In genomic region chr11:59940645-59941044, GRCm38 (mm10) we compare ENCODE assay signal across 21 mouse cellular contexts. TPM values are rescaled to one million over a fixed set of nuclear protein-coding genes. Genes with fewer than 3 reads are reported as not detected.
DNase-seq lines count a peak whose midpoint lies in the region; ATAC-seq and TF ChIP-seq lines count a peak whose summit lies in the region.
"Had no signal": no experiment of that assay in that cellular context is flagged by ENCODE, and none has a peak within 500 bp of the region (broad histone marks: within the 10 kb centered on the region; RNA-seq: fewer than 3 reads in every experiment).

No protein-coding gene starts in this region.

- H3K27me3 ChIP-seq in liver, adult 2 months (ENCODE audit: control insufficient read depth, insufficient read depth, low read length): no peaks in the 10 kb centered on the region
- H3K27me3 ChIP-seq in liver, embryonic 12.5 days (replicated peaks): no peaks in the 10 kb centered on the region; the same call in 1 of the 2 replicates
- no peaks in the 10 kb centered on the region for H3K27me3 ChIP-seq in liver, embryonic 16.5 days (ENCODE audit: control insufficient read depth, insufficient read depth, low read depth, low read length)
- H3K27me3 ChIP-seq: heart, embryonic 15.5 days had no signal

- no peaks in the 10 kb centered on the region for H3K9me3 ChIP-seq in liver, embryonic 12.5 days (replicated peaks)
- no peaks in the 10 kb centered on the region for H3K9me3 ChIP-seq in liver, embryonic 16.5 days (replicated peaks; ENCODE audit: control insufficient read depth, low read length)
- H3K9me3 ChIP-seq: embryonic facial prominence, embryonic 13.5 days; forebrain, embryonic 12.5 days; heart, embryonic 15.5 days had no signal

- 0 out of 2 replicates have a peak overlapping the region, but pooled peaks have one; percentile 39 for H3K4me2 ChIP-seq in liver, embryonic 12.5 days
- no peak overlapping the region for H3K4me2 ChIP-seq in liver, embryonic 16.5 days (ENCODE audit: low read depth, low read length)
- H3K4me2 ChIP-seq: embryonic facial prominence, embryonic 13.5 days; forebrain, embryonic 12.5 days; heart, embryonic 11.5 days; heart, embryonic 15.5 days; hindbrain, embryonic 14.5 days had no signal

- peak overlapping the region; percentile 33 for H3K27ac ChIP-seq in liver, adult 2 months (replicated peaks; ENCODE audit: insufficient read depth, low read depth, low read length)
- peak overlapping the region; percentile 88 for H3K27ac ChIP-seq in brown adipose tissue, adult 24 weeks (replicated peaks; ENCODE audit: low read depth, low read length)
- peak overlapping the region; percentile 4; the same call in 1 of the 2 replicates for H3K27ac ChIP-seq in liver, embryonic 12.5 days
- no peak overlapping the region for H3K27ac ChIP-seq in liver, embryonic 16.5 days (ENCODE audit: low read length)
- H3K27ac ChIP-seq: embryonic facial prominence, embryonic 13.5 days; forebrain, embryonic 12.5 days; gastrocnemius, adult 2 months; heart, embryonic 15.5 days; hindbrain, embryonic 14.5 days had no signal

- ATAC-seq in liver, embryonic 12.5 days: no peak
- peak; percentile 47 for ATAC-seq in liver, embryonic 16.5 days (ENCODE audit: low read depth)
- ATAC-seq in granulocyte monocyte progenitor cell, adult 5-6 weeks (replicated peaks; ENCODE audit: poor library complexity, severe bottlenecking): no peak
- ATAC-seq: forebrain, embryonic 16.5 days had no signal

- peak; percentile 6 for DNase-seq in liver, adult 2 months (ENCODE audit: extremely low read depth, low read depth, low spot score)
- no peak for DNase-seq in liver
- DNase-seq in thymus, adult 18-20 months: no peak
- DNase-seq in embryo, embryonic 10 days (ENCODE audit: low spot score): no peak
- DNase-seq: cerebellum, adult 11 months; cerebellum, adult 8-10 months; cerebellum, postnatal 14 days; gastrocnemius, adult 2 months; gastrocnemius, postnatal 25 days; heart, adult 11 months; heart, postnatal 14 days had no signal

- H3K36me3 ChIP-seq in liver, adult 2 months (ENCODE audit: control insufficient read depth, insufficient read depth, low read length): no peaks in the 10 kb centered on the region
- H3K36me3 ChIP-seq in liver, embryonic 12.5 days: no peaks in the 10 kb centered on the region
- no peaks in the 10 kb centered on the region for H3K36me3 ChIP-seq in liver, embryonic 16.5 days (ENCODE audit: control insufficient read depth, insufficient read depth)
- H3K36me3 ChIP-seq: embryonic facial prominence, embryonic 13.5 days; forebrain, embryonic 12.5 days; heart, embryonic 15.5 days had no signal

- WGBS in liver, adult 2 months: 70% methylated on average over 3 of the region's 3 CpGs
- WGBS in liver, embryonic 12.5 days (ENCODE audit: insufficient replicate concordance): 24% methylated on average over 3 of the region's 3 CpGs
- 33% methylated on average over 3 of the region's 3 CpGs for WGBS in liver, embryonic 16.5 days (ENCODE audit: insufficient replicate concordance)

- no peak overlapping the region for H3K4me3 ChIP-seq in liver, adult 2 months (ENCODE audit: insufficient read depth, low read depth, low read length)
- no peak overlapping the region for H3K4me3 ChIP-seq in brown adipose tissue, adult 24 weeks (ENCODE audit: insufficient read depth, low read depth, low read length)
- no peak overlapping the region for H3K4me3 ChIP-seq in liver, embryonic 12.5 days
- H3K4me3 ChIP-seq in liver, embryonic 16.5 days (ENCODE audit: low read depth, low read length): no peak overlapping the region
- H3K4me3 ChIP-seq: embryonic facial prominence, embryonic 13.5 days; forebrain, embryonic 12.5 days; gastrocnemius, adult 2 months; heart, embryonic 15.5 days had no signal

- H3K9ac ChIP-seq in liver, adult 2 months (ENCODE audit: low read depth, low read length): no peak overlapping the region
- no peak overlapping the region for H3K9ac ChIP-seq in liver, embryonic 12.5 days
- H3K9ac ChIP-seq in liver, embryonic 16.5 days (ENCODE audit: low read depth, low read length): no peak overlapping the region
- H3K9ac ChIP-seq: embryonic facial prominence, embryonic 13.5 days; forebrain, embryonic 12.5 days; heart, embryonic 15.5 days; hindbrain, embryonic 14.5 days had no signal

- TF ChIP-seq POLR2A in liver, adult 2 months (IDR thresholded peaks at IDR 0.05; ENCODE audit: extremely low read depth, insufficient read depth, low read length): no peak

- peaks cover 7% of the 10 kb centered on the region for H3K4me1 ChIP-seq in liver, adult 2 months (ENCODE audit: control insufficient read depth, insufficient read depth, low read length)
- peaks cover 15% of the 10 kb centered on the region; the same call in 1 of the 2 replicates for H3K4me1 ChIP-seq in brown adipose tissue, adult 24 weeks (ENCODE audit: control insufficient read depth, insufficient read depth, insufficient read length, low read length)
- H3K4me1 ChIP-seq in liver, embryonic 12.5 days: peaks cover 36% of the 10 kb centered on the region
- H3K4me1 ChIP-seq in liver, embryonic 16.5 days (ENCODE audit: control insufficient read depth, low read depth, low read length): peaks cover 19% of the 10 kb centered on the region
- H3K4me1 ChIP-seq: embryonic facial prominence, embryonic 13.5 days; forebrain, embryonic 12.5 days had no signal

- no peak for TF ChIP-seq CTCF in liver, adult 2 months (IDR thresholded peaks at IDR 0.05; ENCODE audit: low read depth, low read length)

- no peaks in the 10 kb centered on the region for H3K79me2 ChIP-seq in liver, adult 2 months (ENCODE audit: control insufficient read depth, insufficient read depth, low read length)

RNA-seq across cellular contexts. Expression of gene Med9, which starts 7.4 kb away (rescaled TPM):
- 4.2 and 4.4 TPM in 2 replicates for total RNA-seq in liver, adult 2 months (2014; rRNA removed)
- 7.3 and 7.8 TPM in 2 replicates for polyA plus RNA-seq in liver, adult 2 months (2012; rRNA removed)
- 18.2 and 21.6 TPM in 2 replicates for polyA plus RNA-seq in brown adipose tissue, adult 24 weeks (2012; ENCODE audit: insufficient read depth, insufficient read length, missing spikeins)
- 29.5 and 30.1 TPM in 2 replicates for polyA plus RNA-seq in liver, embryonic 12.5 days (2016; fragmentation: Nextera tagmentation; extraction: Ambion mirVana)
- polyA plus RNA-seq in liver, embryonic 16.5 days (2015; fragmentation: Nextera tagmentation; extraction: Ambion mirVana): 17.6 and 17.7 TPM in 2 replicates
- total RNA-seq in granulocyte monocyte progenitor cell, adult 5-6 weeks (2014; fragmentation: Nextera tagmentation): 19.1 and 20.8 TPM in 2 replicates
- total RNA-seq in granulocyte monocyte progenitor cell, adult 5-6 weeks (2017): 18.6 and 28.3 TPM in 2 replicates

RNA-seq across cellular contexts. Expression of gene Rasd1, which starts 24.1 kb away (rescaled TPM):
- 0.13 and 0.18 TPM in 2 replicates for total RNA-seq in liver, adult 2 months (2014; rRNA removed)
- 0.15 TPM in 2 replicates for polyA plus RNA-seq in liver, adult 2 months (2012; rRNA removed)
- 38.5 and 46.6 TPM in 2 replicates for polyA plus RNA-seq in brown adipose tissue, adult 24 weeks (2012; ENCODE audit: insufficient read depth, insufficient read length, missing spikeins)
- 0.97 and 1.2 TPM in 2 replicates for polyA plus RNA-seq in liver, embryonic 12.5 days (2016; fragmentation: Nextera tagmentation; extraction: Ambion mirVana)
- 1.6 and 1.7 TPM in 2 replicates for polyA plus RNA-seq in liver, embryonic 16.5 days (2015; fragmentation: Nextera tagmentation; extraction: Ambion mirVana)
- not detected in 2 replicates for total RNA-seq in granulocyte monocyte progenitor cell, adult 5-6 weeks (2014; fragmentation: Nextera tagmentation)
- 0.72 and 1.1 TPM in 2 replicates for total RNA-seq in granulocyte monocyte progenitor cell, adult 5-6 weeks (2017)

Comparison
In these comparisons a context has a peak if more than half of its experiments do, and no peak if none do; other contexts are left out.
1. RNA of gene Rasd1, which starts 24.1 kb away (polyA plus RNA-seq): 38.5 to 46.6 TPM in brown adipose tissue, adult 24 weeks; 1.6 to 1.7 TPM in liver, embryonic 16.5 days, 0.97 to 1.2 TPM in liver, embryonic 12.5 days and 0.15 TPM in liver, adult 2 months; every median in the first group is over 10 times any median in the second.